Mouse (Mus musculus) colon, adult 2 months (tissue): ENCODE results near the gene Vwce. TPM values are rescaled to one million over a fixed set of nuclear protein-coding genes. Genes with fewer than 3 reads are reported as not detected.

Source experiments
- polyA plus RNA-seq: library from polyadenylated mRNA; depleted of rRNA; stranded (reverse); fragments of >200 nt; gene quantifications from 2 replicates; pipeline ENCODE4 v1.2.3, GENCODE M21; 2012; rRNA removed

Vwce gene
- 0.13 and 0.47 TPM in 2 replicates for polyA plus RNA-seq

GRCm38 (mm10) chr19:10634106-10634871 lies at the start of gene Vwce:
Gene Vwce (plus strand): TSS chr19:10634213.

GRCm38 (mm10) chr19:10605293-10605900 lies 28.6 kb upstream of the Vwce start, which contains the start of the genes Ddb1 and Tkfc:
Gene Ddb1 (plus strand): TSS chr19:10605327.
Gene Tkfc (minus strand): TSS chr19:10605654.

GRCm38 (mm10) chr19:10677915-10678771 lies 44.1 kb downstream of the Vwce start, which contains the start of gene Pga5:
Gene Pga5 (minus strand): TSS chr19:10678071.

GRCm38 (mm10) chr19:10688537-10689352 lies 54.7 kb downstream of the Vwce start, which contains the start of gene Vps37c:
Gene Vps37c (plus strand): TSS chr19:10688735.

Other genes with a start within 250 kb of the Vwce start
- 25.4 and 29.9 TPM in 2 replicates for gene Syt7, start 245.1 kb upstream of the Vwce start, polyA plus RNA-seq
- gene Lrrc10b, start 176.7 kb upstream of the Vwce start, polyA plus RNA-seq, result 0.98 and 1.2 TPM in 2 replicates
- 0.29 and 0.40 TPM in 2 replicates for gene Ppp1r32, start 151.3 kb upstream of the Vwce start, polyA plus RNA-seq
- 23.7 and 26.0 TPM in 2 replicates for gene Cpsf7, start 108.9 kb upstream of the Vwce start, polyA plus RNA-seq
- gene Sdhaf2, start 108.1 kb upstream of the Vwce start, polyA plus RNA-seq, result 15.4 and 15.9 TPM in 2 replicates
- gene Tmem216, start 78.0 kb upstream of the Vwce start, polyA plus RNA-seq, result 9.4 and 9.7 TPM in 2 replicates
- 39.9 and 52.5 TPM in 2 replicates for gene Cyb561a3, start 57.0 kb upstream of the Vwce start, polyA plus RNA-seq
- 4.5 and 6.0 TPM in 2 replicates for gene Tmem138, start 56.9 kb upstream of the Vwce start, polyA plus RNA-seq
- gene Ddb1, start 28.9 kb upstream of the Vwce start, polyA plus RNA-seq, result 72.4 and 75.5 TPM in 2 replicates
- 14.1 and 14.2 TPM in 2 replicates for gene Tkfc, start 28.6 kb upstream of the Vwce start, polyA plus RNA-seq
- gene Pga5, start 43.9 kb downstream of the Vwce start, polyA plus RNA-seq, result not detected in 2 replicates
- gene Vps37c, start 54.5 kb downstream of the Vwce start, polyA plus RNA-seq, result 60.5 and 79.4 TPM in 2 replicates
- gene Cd5, start 104.8 kb downstream of the Vwce start, polyA plus RNA-seq, result 0.84 and 1.2 TPM in 2 replicates
- 1.4 TPM in 2 replicates for gene Cd6, start 195.8 kb downstream of the Vwce start, polyA plus RNA-seq
- gene Slc15a3, start 205.5 kb downstream of the Vwce start, polyA plus RNA-seq, result 6.3 and 6.8 TPM in 2 replicates
- gene Tmem132a, start 235.7 kb downstream of the Vwce start, polyA plus RNA-seq, result 14.4 and 16.5 TPM in 2 replicates
- 76.2 and 84.3 TPM in 2 replicates for gene Tmem109, start 247.8 kb downstream of the Vwce start, polyA plus RNA-seq